Mouse (Mus musculus) adrenal gland, postnatal 10 days (tissue): ENCODE results near the gene Ankrd33. TPM values are rescaled to one million over a fixed set of nuclear protein-coding genes. Genes with fewer than 3 reads are reported as not detected.

Source experiments
- DNase-seq: peaks from one replicate; pipeline ENCODE4 v3.0.0; 2021; ENCODE audit warnings: mixed read lengths
- total RNA-seq, 2 experiments: library from RNA; stranded (reverse); gene quantifications; 2 replicates each; pipeline ENCODE4 v1.2.3; 2021

Ankrd33 gene
- total RNA-seq, 2 experiments from 2014 or later = 0.24 to 0.33 TPM

DNA sequence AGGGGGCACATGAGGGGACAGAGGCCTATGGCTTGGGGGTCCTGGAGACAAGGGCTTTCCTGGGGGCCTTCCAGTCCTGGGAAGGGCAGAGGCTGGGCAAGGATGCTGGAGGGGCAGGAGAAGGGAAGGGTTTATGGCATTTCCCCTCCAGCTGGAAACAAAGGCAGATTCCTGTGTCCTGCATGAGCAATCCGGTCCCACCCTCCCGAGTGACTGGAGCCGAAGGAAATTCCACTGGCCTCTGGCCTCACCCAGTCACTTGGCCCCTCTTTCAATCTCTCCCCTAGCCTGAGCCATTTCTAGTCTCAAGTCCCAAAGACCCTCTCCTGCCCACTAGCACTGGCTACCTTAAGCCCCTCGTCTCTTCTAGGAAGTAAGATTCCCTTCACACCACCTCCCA, 7.6 kb downstream of the Ankrd33 start:
- no peak for DNase-seq

DNA sequence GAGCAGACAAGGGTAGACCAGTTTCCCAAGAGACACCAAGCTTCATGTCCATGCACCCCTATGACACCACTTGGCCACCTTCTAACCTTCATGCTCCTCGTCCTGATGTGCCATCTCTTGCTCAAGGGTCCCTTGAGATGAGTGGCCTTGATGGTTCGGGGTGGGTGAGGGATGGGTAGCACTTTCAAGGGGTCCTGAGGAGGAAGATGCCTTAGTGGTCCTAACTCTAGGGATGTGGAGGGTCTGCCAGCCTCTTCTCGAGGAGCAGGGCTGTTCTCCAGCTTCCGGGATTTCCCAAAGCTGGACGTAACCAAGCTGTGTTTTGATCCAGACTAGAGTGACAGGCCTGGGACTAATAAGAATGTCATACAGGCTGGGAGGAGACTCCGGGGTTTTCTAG, 10.0 kb downstream of the Ankrd33 start:
- no peak for DNase-seq

DNA sequence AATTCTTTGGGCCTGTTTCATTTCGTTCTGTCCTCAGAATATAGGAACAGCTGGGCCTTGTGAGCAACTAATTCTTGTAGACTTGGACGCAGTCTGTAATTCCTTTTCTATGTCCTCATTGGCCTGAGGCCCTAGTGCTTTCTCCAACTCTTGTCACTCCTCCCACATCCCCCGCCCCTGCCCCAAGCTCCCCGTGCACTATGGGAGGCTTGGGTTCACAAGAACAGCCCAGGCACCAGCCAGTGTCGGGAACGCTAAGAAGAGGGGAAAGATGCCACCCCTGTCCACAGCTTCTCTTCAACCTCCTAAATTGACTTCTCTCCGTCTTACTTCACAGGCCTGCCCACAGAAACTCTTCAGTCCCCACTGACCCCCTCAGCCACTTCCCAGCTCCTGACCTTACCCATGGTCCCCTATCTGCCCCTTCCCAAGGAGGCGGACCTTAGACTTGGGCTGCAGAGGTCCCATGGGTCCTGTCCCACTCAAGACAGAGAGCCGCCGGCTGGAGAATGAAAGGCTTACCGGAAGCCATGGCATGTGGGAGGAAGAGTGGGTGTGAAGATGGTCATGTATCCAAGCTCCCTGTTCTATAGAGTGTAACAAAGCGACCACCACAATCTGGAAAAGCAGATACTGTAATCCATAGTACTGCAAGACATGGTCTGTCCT, 11.5 kb downstream of the Ankrd33 start:
- DNase-seq = no peak

DNA sequence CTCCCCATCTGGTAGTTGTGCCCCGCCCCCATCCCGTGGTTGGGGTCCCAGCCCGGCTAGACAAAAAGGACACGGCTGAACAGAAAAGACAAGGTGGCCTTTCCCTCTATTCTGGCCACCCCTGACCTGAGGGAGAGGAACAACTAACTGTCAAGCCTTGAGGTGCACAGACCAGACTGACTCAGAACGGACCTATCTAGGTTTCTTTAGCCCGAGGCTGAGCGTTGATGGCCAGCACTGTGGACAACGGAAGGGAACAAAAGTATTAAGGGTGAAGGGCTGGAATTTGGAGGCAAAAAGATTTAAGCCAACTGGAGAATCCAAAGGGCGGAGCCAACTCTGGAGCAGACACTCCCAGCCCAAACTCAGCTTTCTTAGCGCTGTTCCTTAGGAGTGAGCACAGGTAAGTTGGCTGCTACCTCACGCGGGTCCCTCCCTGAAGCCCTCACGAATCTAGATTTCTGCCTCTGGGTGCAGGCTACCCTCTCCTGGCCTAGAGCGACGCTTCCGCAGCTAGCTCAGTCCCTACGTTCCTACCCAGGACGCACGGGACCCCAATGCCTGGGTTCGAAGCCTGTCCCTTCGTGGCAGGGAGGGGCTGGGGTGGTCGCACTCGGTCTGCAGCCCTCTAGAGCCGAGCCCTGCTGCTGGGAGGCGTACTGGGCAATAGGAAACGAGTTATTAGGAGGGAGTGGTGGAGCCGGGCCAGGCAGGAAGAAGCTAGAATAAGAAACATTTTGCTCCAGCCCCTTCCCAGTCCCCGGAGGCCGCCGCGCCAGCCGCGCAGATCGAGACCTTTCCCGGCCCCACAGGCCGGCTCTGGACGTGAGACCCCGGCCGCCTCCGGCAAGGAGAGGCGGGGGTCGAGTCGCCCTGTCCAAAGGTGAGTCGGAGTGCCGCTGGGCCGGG, 12.9 kb downstream of the Ankrd33 start, which contains the start of gene Acvrl1:
Gene Acvrl1 (plus strand): TSS at position 342 of the 909 bp plus-strand sequence.
- DNase-seq = peak; percentile 62

DNA sequence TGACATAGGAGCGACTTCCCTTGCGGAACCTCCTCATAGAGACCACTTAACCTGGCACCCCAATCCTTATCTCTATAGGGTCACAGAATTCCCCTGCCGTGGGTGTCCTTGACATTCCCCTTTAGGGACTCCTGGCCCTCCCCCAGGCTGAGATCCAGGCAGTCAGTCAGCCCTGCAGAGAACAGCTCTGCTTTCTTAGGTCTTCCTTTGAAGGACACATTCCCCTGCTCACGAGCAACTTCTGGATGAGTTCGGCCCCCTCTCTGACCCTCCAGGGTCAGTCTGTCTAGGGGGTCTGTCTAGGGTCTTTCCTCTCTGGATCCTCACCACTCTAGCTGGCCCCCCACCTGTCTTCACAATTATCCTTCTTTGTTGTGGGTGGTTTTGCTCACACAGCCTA, 13.9 kb downstream of the Ankrd33 start:
- no peak for DNase-seq

DNA sequence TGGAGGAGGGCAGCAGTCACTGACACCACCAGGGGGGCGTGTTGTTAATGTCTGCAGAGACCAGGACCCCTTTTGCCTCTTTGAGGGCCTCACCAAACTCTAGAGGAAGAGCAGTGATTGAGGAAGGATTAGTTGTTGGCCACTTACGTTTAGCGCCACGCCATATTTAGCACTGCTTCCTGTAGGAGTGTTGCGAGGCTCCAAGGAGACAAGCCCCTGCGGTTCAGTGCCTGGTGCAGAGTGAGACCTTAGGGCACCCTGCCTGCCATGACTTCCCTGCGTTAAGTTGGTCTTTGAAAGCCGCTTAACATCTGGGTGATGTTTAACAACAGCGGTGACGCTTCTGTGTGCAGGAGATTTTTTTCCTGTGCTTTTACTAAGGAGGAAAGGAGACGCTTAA, 15.9 kb downstream of the Ankrd33 start:
- DNase-seq = no peak

DNA sequence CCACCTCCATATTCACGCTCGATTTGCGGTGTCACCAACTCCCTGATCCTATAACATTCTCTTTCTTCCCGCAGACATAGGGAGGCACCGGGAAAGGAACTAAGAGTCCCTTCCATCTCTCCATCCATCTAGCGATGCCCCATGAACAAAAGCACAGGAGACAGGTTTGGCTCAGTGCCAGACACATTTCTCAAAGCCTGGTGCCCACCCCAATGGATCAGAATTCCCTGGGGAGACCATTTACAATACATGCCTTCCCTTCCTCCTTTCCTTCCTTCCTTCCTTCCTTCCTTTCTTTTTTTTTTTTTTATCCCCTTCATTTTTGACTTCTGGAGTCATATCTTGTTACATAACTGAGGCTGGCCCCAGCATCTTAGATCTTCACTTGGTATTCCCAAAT, 16.5 kb downstream of the Ankrd33 start:
- DNase-seq = no peak

DNA sequence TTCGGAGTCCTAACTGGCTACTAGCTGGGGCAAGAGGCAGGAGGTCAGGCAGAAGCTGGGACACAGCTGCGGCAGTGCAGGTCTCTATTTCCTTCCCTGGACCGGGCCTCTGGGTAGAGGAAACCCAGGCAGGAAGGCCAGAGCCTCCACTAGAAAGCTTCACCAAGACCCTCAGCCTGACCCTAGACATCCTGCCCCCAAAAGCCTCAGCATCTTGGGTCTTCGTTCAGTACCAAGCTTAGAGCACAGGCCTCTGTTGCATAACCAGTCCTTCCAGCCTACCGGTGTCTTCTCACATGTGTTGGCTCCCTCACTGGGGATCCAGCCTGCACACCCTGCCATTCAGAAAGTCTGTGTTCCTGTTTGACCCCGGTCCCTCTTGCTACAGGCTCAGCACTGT, 17.2 kb downstream of the Ankrd33 start:
- DNase-seq = no peak

DNA sequence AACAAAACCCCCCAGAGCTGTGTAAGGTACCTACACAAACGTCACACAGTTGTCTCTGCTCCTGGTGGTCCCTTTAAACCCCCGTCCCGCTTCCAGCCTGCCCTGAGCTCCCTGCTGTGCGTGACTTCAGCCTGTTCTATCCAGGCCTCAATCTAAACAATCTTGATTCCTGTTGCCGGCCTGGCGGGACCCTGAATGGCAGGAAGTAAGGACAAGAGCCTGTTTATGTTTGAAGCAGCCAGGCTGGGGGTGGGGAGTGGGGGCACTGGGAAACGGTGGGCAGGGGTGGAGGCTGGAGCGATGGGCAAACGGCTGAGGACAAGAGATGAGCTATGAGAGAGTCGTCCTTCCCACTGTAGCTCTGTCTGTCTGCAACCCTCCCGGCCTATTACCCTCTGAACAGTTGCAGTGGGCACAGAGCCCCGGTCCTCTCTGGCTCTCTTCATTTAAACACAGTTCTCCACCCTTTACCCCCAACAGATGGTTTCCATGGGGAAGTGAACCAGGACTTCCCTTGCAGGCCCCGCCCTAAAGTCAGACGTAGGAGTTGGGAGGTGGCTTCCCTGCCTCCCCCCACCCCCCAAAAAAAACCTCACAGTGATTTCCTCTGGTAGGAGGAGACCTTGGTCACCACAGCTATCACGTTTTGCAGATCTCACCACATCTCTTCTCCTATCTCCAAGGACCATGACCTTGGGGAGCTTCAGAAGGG, 18.6 kb downstream of the Ankrd33 start:
- DNase-seq = no peak

DNA sequence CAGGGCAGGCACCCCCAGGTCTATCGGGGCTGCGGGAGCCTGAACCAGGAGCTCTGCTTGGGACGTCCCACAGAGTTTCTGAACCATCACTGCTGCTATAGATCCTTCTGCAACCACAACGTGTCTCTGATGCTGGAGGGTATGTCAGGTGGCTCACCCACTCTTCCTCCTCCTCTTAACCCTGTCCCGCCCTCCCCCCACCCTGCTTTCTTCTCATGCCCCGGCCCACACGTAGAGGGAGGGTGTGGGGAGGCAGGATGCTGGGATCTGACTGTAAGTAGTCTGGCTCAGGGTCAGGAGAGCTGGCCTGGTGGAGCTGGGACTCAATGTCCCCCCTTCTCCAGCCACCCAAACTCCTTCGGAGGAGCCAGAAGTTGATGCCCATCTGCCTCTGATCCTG, 19.9 kb downstream of the Ankrd33 start:
- DNase-seq = no peak

DNA sequence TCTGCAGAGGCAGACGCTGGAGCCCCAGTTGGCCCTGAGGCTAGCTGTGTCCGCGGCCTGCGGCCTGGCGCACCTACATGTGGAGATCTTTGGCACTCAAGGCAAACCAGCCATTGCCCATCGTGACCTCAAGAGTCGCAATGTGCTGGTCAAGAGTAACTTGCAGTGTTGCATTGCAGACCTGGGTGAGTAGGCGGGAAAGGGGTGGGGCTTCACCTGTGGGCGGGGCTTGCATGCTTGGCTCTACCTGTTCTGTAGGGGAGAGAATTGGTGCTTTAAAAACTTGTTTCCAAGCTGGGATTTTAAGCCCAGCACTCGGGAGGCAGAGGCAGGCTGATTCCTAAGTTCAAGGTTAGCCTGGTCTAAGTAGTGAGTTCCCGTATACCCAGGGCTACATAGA, 21.9 kb downstream of the Ankrd33 start:
- DNase-seq = no peak

DNA sequence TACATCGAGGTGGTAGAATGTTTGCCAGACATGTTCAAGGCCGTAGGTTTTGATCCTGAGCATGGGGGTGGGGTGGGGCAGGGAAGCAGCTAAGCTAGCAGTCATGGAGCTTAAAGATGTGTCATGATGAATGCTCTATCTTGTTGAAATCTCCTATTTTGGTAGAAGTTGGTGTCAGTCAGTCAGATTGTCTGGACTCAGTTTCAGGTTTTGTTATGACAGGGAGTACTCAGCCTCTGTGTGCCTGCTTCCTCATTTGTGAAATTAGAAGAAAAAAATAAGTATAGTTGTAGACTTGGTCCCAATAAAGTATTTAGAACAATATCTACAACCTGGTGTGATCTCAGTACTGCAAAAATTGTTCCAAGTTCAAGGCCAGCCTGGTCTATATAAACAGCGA, 23.1 kb downstream of the Ankrd33 start:
- no peak for DNase-seq

DNA sequence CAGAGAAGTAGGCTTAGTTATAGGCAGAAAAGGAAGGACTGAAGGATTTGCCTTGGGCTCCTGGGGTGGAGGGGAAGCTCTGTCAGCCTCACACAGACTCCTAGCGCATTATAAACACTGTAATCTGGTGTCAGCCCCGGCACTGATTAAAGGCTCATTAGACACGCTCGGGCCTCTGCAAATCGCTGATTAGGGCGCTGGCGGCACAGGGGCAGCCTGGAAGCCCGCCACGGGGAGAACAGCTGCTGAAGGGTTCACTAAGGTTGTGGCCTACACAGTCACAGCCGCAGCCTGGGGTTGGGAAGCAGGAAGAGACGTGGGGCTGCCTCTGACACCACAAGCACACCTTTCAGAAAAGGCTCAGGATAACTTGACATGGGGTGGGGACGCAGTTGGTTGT, 24.3 kb downstream of the Ankrd33 start:
- DNase-seq = no peak

DNA sequence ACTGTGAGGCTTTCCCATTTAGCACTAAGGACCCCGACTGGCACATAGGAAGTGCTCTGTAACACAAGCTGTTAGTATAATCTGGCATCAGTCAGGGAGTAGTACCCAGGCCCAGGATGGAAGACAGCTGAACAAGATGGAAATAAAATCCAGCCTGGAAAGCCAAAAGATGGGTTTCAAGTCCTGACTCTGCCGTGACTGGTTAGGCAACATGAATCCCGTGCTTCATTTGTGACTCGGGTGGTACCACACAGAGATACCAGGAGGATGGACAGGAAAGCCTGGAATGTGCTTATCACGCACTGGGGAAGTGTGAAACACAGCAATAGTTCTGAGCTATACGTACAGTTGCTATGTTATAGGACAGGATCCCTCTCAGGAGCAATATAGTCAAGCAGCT, 25.0 kb downstream of the Ankrd33 start:
- DNase-seq = no peak

DNA sequence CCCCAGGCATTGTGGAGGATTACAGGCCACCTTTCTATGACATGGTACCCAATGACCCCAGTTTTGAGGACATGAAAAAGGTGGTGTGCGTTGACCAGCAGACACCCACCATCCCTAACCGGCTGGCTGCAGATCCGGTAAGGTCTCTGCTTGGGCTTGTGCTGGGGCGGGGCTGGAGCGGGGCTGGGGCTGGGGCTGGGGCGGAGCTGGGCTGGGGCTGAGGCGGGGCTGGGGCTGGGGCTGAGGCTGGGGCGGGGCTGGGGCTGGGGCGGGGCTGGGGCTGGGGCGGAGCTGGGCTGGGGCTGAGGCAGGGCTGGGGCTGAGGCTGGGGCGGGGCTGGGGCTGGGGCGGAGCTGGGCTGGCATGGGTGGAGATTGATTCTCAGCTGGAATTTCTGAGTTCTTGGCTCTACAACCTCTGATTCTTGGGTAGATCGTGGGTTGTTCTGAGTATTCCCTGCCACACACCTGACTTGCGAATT, 25.5 kb downstream of the Ankrd33 start:
- DNase-seq = peak; percentile 80

DNA sequence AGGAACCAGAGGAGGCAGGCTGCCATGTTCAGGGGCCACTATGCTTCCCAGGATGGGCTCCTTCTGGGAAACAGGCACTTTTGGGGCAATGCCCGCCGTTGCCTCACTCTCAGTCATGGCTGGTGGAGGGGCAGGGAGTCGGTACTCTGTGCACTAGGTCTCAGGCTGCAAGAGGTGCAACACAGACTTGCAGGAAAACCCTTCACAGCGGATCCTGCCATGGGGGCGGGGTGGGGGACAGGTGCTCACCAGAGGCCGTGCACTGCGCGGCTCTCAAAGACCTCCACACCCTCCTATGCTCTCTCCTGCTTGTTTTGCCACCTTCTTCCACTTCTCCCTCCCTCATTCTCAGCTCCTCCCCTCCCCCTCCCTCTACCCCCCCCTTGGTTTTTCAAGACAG, 27.1 kb downstream of the Ankrd33 start:
- DNase-seq = no peak

DNA sequence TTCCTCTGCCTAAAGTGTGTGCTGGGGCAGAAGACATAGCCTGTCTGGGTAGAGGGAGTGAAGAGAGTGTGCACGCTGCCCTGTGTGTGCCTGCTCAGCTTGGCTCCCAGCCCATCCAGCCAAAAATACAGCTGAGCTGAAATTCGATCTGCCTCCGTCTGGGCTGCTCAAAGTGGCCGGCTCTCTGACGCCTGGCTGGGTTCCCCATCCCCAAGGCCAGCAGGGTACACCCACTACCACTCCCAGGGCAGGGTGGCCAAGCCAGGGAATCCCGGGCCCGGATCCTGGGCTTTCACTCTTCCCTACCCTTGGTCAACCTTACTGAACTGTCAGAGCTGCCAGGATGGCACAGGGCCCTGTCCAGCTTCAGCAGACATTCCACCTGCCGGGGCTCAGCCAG, 27.9 kb downstream of the Ankrd33 start:
- DNase-seq = peak; percentile 76

DNA sequence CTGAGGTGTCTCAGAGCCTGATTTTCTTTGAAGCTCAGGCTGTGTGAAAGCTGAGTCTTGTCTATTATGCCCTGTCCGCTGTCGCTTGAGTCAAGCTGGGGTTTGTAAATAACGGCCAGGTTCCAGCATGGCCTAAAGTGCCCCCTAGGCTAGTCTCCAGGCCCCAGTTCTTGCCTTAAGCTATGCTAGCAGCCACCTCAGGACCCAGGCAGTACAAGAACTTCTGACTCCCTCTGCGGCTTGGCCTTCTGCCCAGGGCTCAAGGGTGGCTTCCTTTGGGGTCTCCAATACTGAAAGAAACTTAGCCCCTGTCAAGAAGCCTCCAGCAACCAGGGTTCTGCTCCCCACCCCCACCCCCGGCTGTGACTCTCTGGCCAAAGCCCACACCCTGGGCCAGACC, 28.6 kb downstream of the Ankrd33 start:
- no peak for DNase-seq

DNA sequence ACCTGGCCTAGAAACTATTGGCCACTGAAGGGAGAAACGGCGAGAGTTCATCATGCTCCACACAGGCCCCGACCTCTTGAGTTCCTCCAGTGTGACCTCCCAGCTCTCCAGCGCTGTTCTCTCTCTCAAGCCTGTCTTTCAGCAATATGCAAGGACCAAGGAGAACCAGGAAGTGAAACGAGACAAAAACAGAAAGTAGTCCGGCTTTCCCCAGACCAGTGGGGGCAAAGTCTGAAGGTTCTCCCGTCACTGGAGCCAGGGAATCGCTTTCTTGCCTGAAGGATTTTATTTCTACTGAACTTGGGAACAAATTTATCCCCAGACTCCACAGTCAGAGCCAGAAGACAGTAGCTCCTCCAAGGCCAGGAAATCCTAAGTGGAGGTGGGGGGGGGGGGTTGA, 29.2 kb downstream of the Ankrd33 start:
- no peak for DNase-seq

DNA sequence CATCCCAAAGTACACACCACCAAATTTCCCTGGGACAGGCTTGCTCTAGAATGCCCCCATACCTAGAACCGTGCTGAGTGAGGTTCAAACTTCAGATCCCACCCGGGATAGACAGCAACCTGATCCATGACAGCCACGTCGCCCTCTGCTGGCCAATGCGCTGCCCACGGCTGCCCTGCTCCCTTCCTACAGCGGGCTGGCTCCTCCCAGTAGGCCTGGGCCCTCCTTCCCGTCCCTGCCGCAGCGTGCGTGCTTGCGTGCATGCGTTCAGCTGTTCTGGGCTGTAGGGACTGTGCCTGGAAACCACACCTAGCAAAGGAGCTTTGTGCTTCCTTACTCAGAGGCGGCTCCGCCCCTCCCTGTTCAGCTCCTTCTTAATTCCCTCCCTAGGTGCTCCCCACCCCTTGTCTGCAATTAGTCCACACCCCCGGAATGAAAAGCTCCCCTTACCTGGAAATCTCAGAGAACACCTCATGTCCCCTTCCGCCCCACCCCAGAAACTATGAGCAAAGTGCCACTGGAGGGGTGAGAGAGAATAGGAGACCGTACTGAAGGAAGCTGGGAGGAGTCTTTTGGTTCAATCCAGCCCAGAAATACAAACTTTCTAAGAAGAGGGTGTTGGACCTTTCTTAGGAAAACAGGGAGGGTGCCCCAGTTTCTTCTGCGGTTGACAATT, 30.0 kb downstream of the Ankrd33 start:
- DNase-seq = peak; percentile 98

DNA sequence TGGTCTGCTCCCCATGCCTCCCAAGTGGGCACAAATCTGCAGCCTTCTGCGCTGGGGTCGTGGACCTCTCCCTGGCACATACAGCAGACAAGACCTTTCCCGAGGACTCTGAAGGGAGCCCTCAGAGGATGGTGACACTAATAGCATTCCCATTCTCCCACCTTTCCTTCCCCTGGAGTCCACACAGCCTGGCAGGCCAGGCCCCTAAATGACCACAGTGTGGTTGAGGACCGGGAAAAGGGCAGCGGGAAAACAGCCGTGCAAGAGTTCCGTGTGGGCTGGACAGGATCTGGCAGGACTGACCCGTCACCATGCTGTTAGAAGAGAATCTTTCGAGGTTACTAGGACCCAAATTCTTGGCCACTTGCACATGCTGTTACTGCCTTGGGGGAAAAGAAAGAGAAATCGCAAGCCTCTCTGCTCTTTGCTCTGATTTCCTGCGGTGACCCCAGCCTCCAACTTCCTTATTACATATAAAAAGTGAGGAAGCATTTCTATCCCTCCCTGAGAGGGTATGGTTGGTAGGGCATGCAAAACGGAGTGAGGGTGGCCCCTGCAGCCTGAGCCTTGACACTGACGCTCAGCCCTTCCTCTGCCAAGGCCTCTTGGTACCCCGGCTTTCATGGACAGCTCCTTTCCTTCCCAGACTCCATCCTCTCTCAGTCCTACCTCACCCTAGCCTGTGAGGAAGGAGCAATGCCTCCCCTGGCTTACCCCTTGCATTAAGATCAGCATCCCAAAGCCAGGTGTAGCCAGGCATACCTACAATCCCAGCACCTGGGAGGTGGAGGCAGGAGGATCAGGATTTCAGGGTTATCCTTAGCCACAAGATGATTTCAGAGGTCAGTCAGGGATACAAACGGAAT, 30.8 kb downstream of the Ankrd33 start:
- no peak for DNase-seq
